Comparison of ENCODE assay signal across 7 mouse cellular contexts in genomic region chr7:25267751-25268463, GRCm38 (mm10). TPM values are rescaled to one million over a fixed set of nuclear protein-coding genes. Genes with fewer than 3 reads are reported as not detected.
DNase-seq lines count a peak whose midpoint lies in the region; ATAC-seq lines count a peak whose summit lies in the region.

No protein-coding gene starts in this region.

- peak overlapping the region; percentile 61 for H3K4me2 ChIP-seq in embryonic facial prominence, embryonic 11.5 days (ENCODE audit: low read depth, low read length)
- H3K4me2 ChIP-seq in midbrain, embryonic 13.5 days (replicated peaks): peak overlapping the region; percentile 72

- H3K9me3 ChIP-seq in embryonic facial prominence, embryonic 11.5 days (replicated peaks; ENCODE audit: control insufficient read depth, low read length): no peaks in the 10 kb centered on the region
- H3K9me3 ChIP-seq in limb, embryonic 10.5 days (replicated peaks): no peaks in the 10 kb centered on the region
- H3K9me3 ChIP-seq in midbrain, embryonic 13.5 days: no peaks in the 10 kb centered on the region

- H3K36me3 ChIP-seq in embryonic facial prominence, embryonic 11.5 days (replicated peaks; ENCODE audit: control insufficient read depth, insufficient read depth, low read depth, low read length): peaks cover 4% of the 10 kb centered on the region; the same call in 1 of the 2 replicates
- H3K36me3 ChIP-seq in limb, embryonic 10.5 days: peaks cover 24% of the 10 kb centered on the region
- peaks cover 22% of the 10 kb centered on the region for H3K36me3 ChIP-seq in midbrain, embryonic 13.5 days

- peak overlapping the region; percentile 69 for H3K9ac ChIP-seq in embryonic facial prominence, embryonic 11.5 days (replicated peaks; ENCODE audit: low read length)
- peak overlapping the region; percentile 88 for H3K9ac ChIP-seq in midbrain, embryonic 13.5 days (replicated peaks)

- H3K4me3 ChIP-seq in embryonic facial prominence, embryonic 11.5 days (ENCODE audit: low read depth, low read length): peak overlapping the region; percentile 58
- H3K4me3 ChIP-seq in limb, embryonic 10.5 days: peak overlapping the region; percentile 71
- peak overlapping the region; percentile 77 for H3K4me3 ChIP-seq in midbrain, embryonic 13.5 days (replicated peaks)

- H3K4me1 ChIP-seq in embryonic facial prominence, embryonic 11.5 days (ENCODE audit: control insufficient read depth, insufficient read depth, low read length): peaks cover 5% of the 10 kb centered on the region; the same call in 1 of the 2 replicates
- peaks cover 48% of the 10 kb centered on the region for H3K4me1 ChIP-seq in limb, embryonic 10.5 days
- peaks cover 28% of the 10 kb centered on the region for H3K4me1 ChIP-seq in midbrain, embryonic 13.5 days (replicated peaks)

- H3K27me3 ChIP-seq in embryonic facial prominence, embryonic 11.5 days (ENCODE audit: control insufficient read depth, insufficient read depth, low read length): no peaks in the 10 kb centered on the region
- no peaks in the 10 kb centered on the region for H3K27me3 ChIP-seq in limb, embryonic 10.5 days (ENCODE audit: low read depth, poor library complexity, severe bottlenecking)
- 0 out of 2 replicates have a peak, but pooled peaks cover 3% of the 10 kb centered on the region for H3K27me3 ChIP-seq in midbrain, embryonic 13.5 days

- peak; percentile 99 for DNase-seq in adrenal gland, postnatal 14 days
- peak; percentile 100 for DNase-seq in embryonic facial prominence, embryonic 11.5 days (ENCODE audit: low spot score)
- DNase-seq in kidney, adult 11 months: peak; percentile 100
- peak; percentile 96 for DNase-seq in limb, embryonic 10.5 days (ENCODE audit: low spot score)
- peak; percentile 97 for DNase-seq in spleen, adult 12 weeks (ENCODE audit: low spot score)

- ATAC-seq in embryonic facial prominence, embryonic 11.5 days (replicated peaks; ENCODE audit: insufficient number of reproducible peaks, low FRiP score, low TSS enrichment, low read depth): peak; percentile 96
- ATAC-seq in granulocyte monocyte progenitor cell, adult 5-6 weeks (replicated peaks; ENCODE audit: poor library complexity, severe bottlenecking): peak; percentile 65
- ATAC-seq in midbrain, embryonic 13.5 days: peak; percentile 96

- H3K27ac ChIP-seq in embryonic facial prominence, embryonic 11.5 days (replicated peaks; ENCODE audit: low read depth, low read length): 0 out of 2 replicates have a peak overlapping the region, but pooled peaks have one; percentile 49
- peak overlapping the region; percentile 98 for H3K27ac ChIP-seq in limb, embryonic 10.5 days
- H3K27ac ChIP-seq in midbrain, embryonic 13.5 days: peak overlapping the region; percentile 91

- 0% methylated on average over 33 of the region's 33 CpGs for WGBS in embryonic facial prominence, embryonic 11.5 days
- under 1% methylated on average over 33 of the region's 33 CpGs for WGBS in limb, embryonic 10.5 days
- under 1% methylated on average over 33 of the region's 33 CpGs for WGBS in midbrain, embryonic 13.5 days

RNA-seq across cellular contexts. Expression of gene Cic, which starts 0.4 kb away (rescaled TPM):
- 115 and 127 TPM in 2 replicates for total RNA-seq in adrenal gland, postnatal 14 days (2021)
- 26.6 and 27.0 TPM in 2 replicates for polyA plus RNA-seq in embryonic facial prominence, embryonic 11.5 days (2014; fragmentation: Nextera tagmentation; extraction: Ambion mirVana)
- 130 and 136 TPM in 2 replicates for total RNA-seq in granulocyte monocyte progenitor cell, adult 5-6 weeks (2014; fragmentation: Nextera tagmentation)
- total RNA-seq in granulocyte monocyte progenitor cell, adult 5-6 weeks (2017): 25.1 and 31.3 TPM in 2 replicates
- polyA plus RNA-seq in limb, embryonic 10.5 days (2016; fragmentation: Nextera tagmentation; extraction: Ambion mirVana): 21.4 and 25.2 TPM in 2 replicates
- 37.6 and 44.2 TPM in 2 replicates for polyA plus RNA-seq in midbrain, embryonic 13.5 days (2015; fragmentation: Nextera tagmentation; extraction: Ambion mirVana)

RNA-seq across cellular contexts. Expression of gene Erf, which starts 17.3 kb away (rescaled TPM):
- total RNA-seq in adrenal gland, postnatal 14 days (2021): 29.7 and 34.4 TPM in 2 replicates
- 19.4 and 22.6 TPM in 2 replicates for polyA plus RNA-seq in embryonic facial prominence, embryonic 11.5 days (2014; fragmentation: Nextera tagmentation; extraction: Ambion mirVana)
- total RNA-seq in granulocyte monocyte progenitor cell, adult 5-6 weeks (2014; fragmentation: Nextera tagmentation): 10.5 and 10.7 TPM in 2 replicates
- total RNA-seq in granulocyte monocyte progenitor cell, adult 5-6 weeks (2017): 5.3 and 6.0 TPM in 2 replicates
- 14.2 and 16.6 TPM in 2 replicates for polyA plus RNA-seq in limb, embryonic 10.5 days (2016; fragmentation: Nextera tagmentation; extraction: Ambion mirVana)
- polyA plus RNA-seq in midbrain, embryonic 13.5 days (2015; fragmentation: Nextera tagmentation; extraction: Ambion mirVana): 4.4 and 5.7 TPM in 2 replicates

RNA-seq across cellular contexts. Expression of gene Pafah1b3, which starts 29.9 kb away (rescaled TPM):
- total RNA-seq in adrenal gland, postnatal 14 days (2021): 31.5 and 33.7 TPM in 2 replicates
- polyA plus RNA-seq in embryonic facial prominence, embryonic 11.5 days (2014; fragmentation: Nextera tagmentation; extraction: Ambion mirVana): 287 and 312 TPM in 2 replicates
- total RNA-seq in granulocyte monocyte progenitor cell, adult 5-6 weeks (2014; fragmentation: Nextera tagmentation): 17.2 and 41.6 TPM in 2 replicates
- total RNA-seq in granulocyte monocyte progenitor cell, adult 5-6 weeks (2017): 16.1 and 17.4 TPM in 2 replicates
- 224 and 248 TPM in 2 replicates for polyA plus RNA-seq in limb, embryonic 10.5 days (2016; fragmentation: Nextera tagmentation; extraction: Ambion mirVana)
- polyA plus RNA-seq in midbrain, embryonic 13.5 days (2015; fragmentation: Nextera tagmentation; extraction: Ambion mirVana): 665 and 668 TPM in 2 replicates

RNA-seq across cellular contexts. Expression of gene Gsk3a, which starts 30.3 kb away (rescaled TPM):
- total RNA-seq in adrenal gland, postnatal 14 days (2021): 96.8 and 104 TPM in 2 replicates
- 12.6 and 15.7 TPM in 2 replicates for polyA plus RNA-seq in embryonic facial prominence, embryonic 11.5 days (2014; fragmentation: Nextera tagmentation; extraction: Ambion mirVana)
- 76.4 and 110 TPM in 2 replicates for total RNA-seq in granulocyte monocyte progenitor cell, adult 5-6 weeks (2014; fragmentation: Nextera tagmentation)
- total RNA-seq in granulocyte monocyte progenitor cell, adult 5-6 weeks (2017): 41.8 and 45.8 TPM in 2 replicates
- 11.7 and 12.0 TPM in 2 replicates for polyA plus RNA-seq in limb, embryonic 10.5 days (2016; fragmentation: Nextera tagmentation; extraction: Ambion mirVana)
- polyA plus RNA-seq in midbrain, embryonic 13.5 days (2015; fragmentation: Nextera tagmentation; extraction: Ambion mirVana): 13.7 and 15.9 TPM in 2 replicates

RNA-seq across cellular contexts. Expression of gene Prr19, which starts 33.3 kb away (rescaled TPM):
- total RNA-seq in adrenal gland, postnatal 14 days (2021): not detected in 2 replicates
- polyA plus RNA-seq in embryonic facial prominence, embryonic 11.5 days (2014; fragmentation: Nextera tagmentation; extraction: Ambion mirVana): 1.6 TPM in 2 replicates
- not detected in 2 replicates for total RNA-seq in granulocyte monocyte progenitor cell, adult 5-6 weeks (2014; fragmentation: Nextera tagmentation)
- not detected in 2 replicates for total RNA-seq in granulocyte monocyte progenitor cell, adult 5-6 weeks (2017)
- polyA plus RNA-seq in limb, embryonic 10.5 days (2016; fragmentation: Nextera tagmentation; extraction: Ambion mirVana): 1.1 and 1.3 TPM in 2 replicates
- polyA plus RNA-seq in midbrain, embryonic 13.5 days (2015; fragmentation: Nextera tagmentation; extraction: Ambion mirVana): 2.1 and 3.1 TPM in 2 replicates

Comparison
In these comparisons a context has a peak if more than half of its experiments do, and no peak if none do; other contexts are left out.
1. Peak in every context shown above with its lines: DNase-seq, ATAC-seq, H3K4me3 ChIP-seq and H3K27ac ChIP-seq.